Mouse (Mus musculus) kidney, embryonic 14.5 days (tissue): ENCODE measurements around the gene Krtap19-4. TPM values are rescaled to one million over a fixed set of nuclear protein-coding genes. Genes with fewer than 3 reads are reported as not detected.

Experiments used
- ATAC-seq: fragments of 200-750 bp; cut with Nextera tagmentation; 2 replicates; pipeline ENCODE4 v1.8.0; 2017; ENCODE audit warnings: moderate number of reproducible peaks, mild to moderate bottlenecking, moderate TSS enrichment, moderate library complexity; ENCODE audit not compliant: low FRiP score, low TSS enrichment
- H3K27ac ChIP-seq: fragments of 300-500 bp; sonication (generic); 2 replicates; pipeline ENCODE4 v1.5.1; 2014; ENCODE audit warnings: low read depth, mild to moderate bottlenecking, low read length, moderate library complexity, mixed read lengths
- H3K27me3 ChIP-seq: fragments of 300-500 bp; sonication (generic); 2 replicates; pipeline ENCODE4 v1.6.1; 2014; ENCODE audit warnings: mild to moderate bottlenecking, low read length; ENCODE audit not compliant: control insufficient read depth, insufficient read depth
- H3K36me3 ChIP-seq: fragments of 300-500 bp; sonication (generic); 2 replicates; pipeline ENCODE4 v1.6.1; 2014; ENCODE audit warnings: low read length, mixed read lengths; ENCODE audit not compliant: control insufficient read depth, insufficient read depth
- H3K4me1 ChIP-seq: fragments of 300-500 bp; sonication (generic); 2 replicates; pipeline ENCODE4 v1.6.1; 2014; ENCODE audit warnings: low read length, mixed read lengths; ENCODE audit not compliant: control insufficient read depth, insufficient read depth
- H3K4me2 ChIP-seq: fragments of 300-500 bp; sonication (generic); replicated peaks from 2 replicates; pipeline ENCODE4 v1.6.1; 2014; ENCODE audit warnings: low read depth, mild to moderate bottlenecking, low read length
- H3K4me3 ChIP-seq: fragments of 300-500 bp; sonication (generic); 2 replicates; pipeline ENCODE4 v1.5.1; 2014; ENCODE audit warnings: mild to moderate bottlenecking, low read length
- H3K9ac ChIP-seq: fragments of 300-500 bp; sonication (generic); 2 replicates; pipeline ENCODE4 v1.6.1; 2014; ENCODE audit warnings: low read depth, mild to moderate bottlenecking, low read length, moderate library complexity
- H3K9me3 ChIP-seq: fragments of 300-500 bp; sonication (generic); 2 replicates; pipeline ENCODE4 v1.6.1; 2016; ENCODE audit warnings: low read length; ENCODE audit not compliant: control insufficient read depth
- WGBS: fragments of 180-500 bp; shearing (Covaris S2); extraction: QIAGEN DNeasy Blood & Tissue Kit; methylation state at CpG from one replicate; pipeline ENCODE4 v1.1.7; 2014; 5-methylcytosine and 5-hydroxymethylcytosine counted together
- polyA plus RNA-seq: library from polyadenylated mRNA; unstranded; fragments of >200 nt; fragmentation: Nextera tagmentation; extraction: Ambion mirVana; gene quantifications from 2 replicates; pipeline ENCODE4 v1.2.1, GENCODE M21; 2014

Krtap19-4 gene
- not detected in 2 replicates for polyA plus RNA-seq

DNA sequence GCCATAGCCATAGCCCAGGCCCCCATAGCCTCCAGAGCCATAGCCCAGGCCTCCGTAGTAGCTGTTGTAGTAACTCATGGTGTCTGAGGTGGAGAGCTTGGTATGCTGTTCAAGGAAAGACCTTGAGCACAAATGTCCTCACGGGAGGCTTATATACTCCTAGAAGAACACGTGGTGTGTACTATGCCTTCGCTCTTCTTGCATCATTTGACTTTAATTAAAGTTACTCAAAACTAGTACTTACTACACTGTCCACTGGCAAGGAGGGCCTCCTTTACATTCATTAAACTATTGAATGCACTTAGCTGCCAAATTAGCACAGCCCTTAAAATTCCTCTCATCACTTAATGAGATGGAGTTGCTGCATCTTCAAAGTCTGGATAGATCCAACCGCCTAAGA lies at the start of gene Krtap19-4:
Gene Krtap19-4 (minus strand): TSS at position 101 of the 400 bp plus-strand sequence.
- Histone ChIP-seq H3K9ac (no peak within 1 kb of the TSS), H3K27me3 (no peaks in the 10 kb centered on the region), H3K4me2 (no peak within 1 kb of the TSS), H3K4me3 (no peak within 1 kb of the TSS), H3K4me1 (no peaks in the 10 kb centered on the region), H3K9me3 (no peaks in the 10 kb centered on the region), H3K27ac (no peak within 1 kb of the TSS), H3K36me3 (no peaks in the 10 kb centered on the region)
- WGBS, result 89% methylated on average over 5 of the region's 5 CpGs
- ATAC-seq, result no peak

DNA sequence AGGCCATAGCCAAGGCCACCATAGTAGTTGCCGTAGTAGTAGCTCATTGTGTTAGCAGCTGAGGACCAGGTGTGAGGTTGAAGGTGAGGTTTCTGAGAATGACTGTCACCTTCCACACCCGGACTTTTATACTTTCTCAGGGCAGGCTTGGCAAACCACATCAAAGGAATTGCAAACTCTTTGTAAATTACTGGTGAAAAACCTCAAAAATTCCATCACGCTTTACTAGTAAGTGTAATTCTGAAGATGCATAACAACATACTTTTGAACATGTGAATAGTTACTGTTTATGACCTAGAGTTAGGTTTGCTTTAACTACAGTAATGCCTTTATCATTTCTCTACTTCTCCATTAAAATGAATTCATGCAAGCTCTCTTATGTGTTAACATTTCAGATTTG lies 47.3 kb upstream of the Krtap19-4 start, which contains the start of gene Krtap19-9b:
Gene Krtap19-9b (minus strand): TSS at position 101 of the 400 bp plus-strand sequence.
- H3K9me3 ChIP-seq, result no peaks in the 10 kb centered on the region
- H3K36me3 ChIP-seq, result no peaks in the 10 kb centered on the region
- H3K27ac ChIP-seq, result no peak within 1 kb of the TSS
- H3K9ac ChIP-seq, result no peak within 1 kb of the TSS
- no peak for ATAC-seq
- WGBS, result 88% methylated on average over 3 of the region's 3 CpGs
- H3K4me3 ChIP-seq, result no peak within 1 kb of the TSS
- no peak within 1 kb of the TSS for H3K4me2 ChIP-seq
- H3K4me1 ChIP-seq, result no peaks in the 10 kb centered on the region
- no peaks in the 10 kb centered on the region for H3K27me3 ChIP-seq

DNA sequence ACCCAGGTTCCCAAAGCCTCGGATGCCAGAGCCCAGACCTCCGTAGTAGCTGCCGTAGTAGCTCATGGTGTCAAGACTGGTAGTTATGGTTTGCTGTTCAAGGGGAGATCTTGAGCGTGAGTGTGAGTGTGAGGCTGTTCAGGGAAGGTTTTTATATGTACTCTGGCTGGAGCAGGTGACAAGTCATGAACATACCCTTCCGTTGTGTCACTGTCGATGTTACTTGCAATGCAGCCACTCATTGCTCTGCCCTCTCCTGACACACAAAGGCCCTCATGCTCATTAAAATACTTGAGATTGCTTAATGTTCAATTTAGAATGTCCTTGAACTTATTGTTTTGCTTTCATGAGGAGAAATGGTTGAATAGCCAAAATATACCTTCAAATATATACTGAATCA lies 11.5 kb upstream of the Krtap19-4 start, which contains the start of gene Krtap19-5:
Gene Krtap19-5 (minus strand): TSS at position 101 of the 400 bp plus-strand sequence.
- Histone ChIP-seq H3K4me2 (no peak within 1 kb of the TSS), H3K9me3 (no peaks in the 10 kb centered on the region), H3K27ac (no peak within 1 kb of the TSS), H3K4me3 (no peak within 1 kb of the TSS), H3K4me1 (no peaks in the 10 kb centered on the region), H3K9ac (no peak within 1 kb of the TSS), H3K27me3 (no peaks in the 10 kb centered on the region), H3K36me3 (no peaks in the 10 kb centered on the region)
- 93% methylated on average over 6 of the region's 6 CpGs for WGBS
- no peak for ATAC-seq

DNA sequence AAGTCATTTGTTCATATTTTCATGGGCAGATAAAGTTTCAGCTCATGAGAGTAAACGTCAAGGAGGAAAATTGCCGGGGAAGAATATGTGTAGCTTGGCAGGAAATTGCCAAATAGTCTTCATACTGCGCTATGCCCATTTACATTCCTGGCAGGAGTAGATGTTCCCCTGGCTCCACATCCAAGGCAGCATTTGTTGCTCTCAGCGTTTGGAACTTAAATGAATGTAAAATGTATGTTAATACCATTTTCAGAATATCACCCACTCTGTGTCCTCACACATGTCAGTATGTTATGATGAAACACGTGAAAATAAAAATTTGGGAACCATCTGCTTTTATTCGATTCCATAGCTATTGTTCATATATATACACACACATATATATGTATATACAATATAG lies 2.0 kb upstream of the Krtap19-4 start:
- H3K4me2 ChIP-seq, result no peak overlapping the region
- no peak overlapping the region for H3K9ac ChIP-seq
- no peak for ATAC-seq
- H3K27me3 ChIP-seq, result no peaks in the 10 kb centered on the region
- H3K36me3 ChIP-seq, result no peaks in the 10 kb centered on the region
- 91% methylated on average over 6 of the region's 6 CpGs for WGBS
- no peak overlapping the region for H3K4me3 ChIP-seq
- H3K9me3 ChIP-seq, result no peaks in the 10 kb centered on the region
- H3K4me1 ChIP-seq, result no peaks in the 10 kb centered on the region
- H3K27ac ChIP-seq, result no peak overlapping the region

DNA sequence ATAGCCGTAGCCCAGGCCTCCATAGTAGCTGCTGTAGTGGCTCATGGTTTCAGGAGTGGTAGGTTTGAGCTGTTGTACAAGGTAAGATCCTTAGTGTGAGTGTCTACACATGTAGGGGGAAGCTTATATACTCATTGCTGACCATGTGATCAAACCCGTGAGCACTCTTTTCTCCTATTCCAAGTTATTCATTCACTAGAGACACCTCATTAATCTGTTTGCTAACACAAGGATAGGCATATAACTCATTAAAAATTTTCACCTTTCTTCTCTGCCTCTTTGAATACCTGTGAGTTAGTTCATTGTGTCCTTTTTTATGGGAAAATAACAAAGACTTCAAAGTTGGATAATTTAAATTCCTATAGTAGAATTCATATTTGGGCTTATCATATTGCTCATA lies 7.0 kb downstream of the Krtap19-4 start, which contains the start of gene Krtap19-3:
Gene Krtap19-3 (minus strand): TSS at position 101 of the 400 bp plus-strand sequence.
- Histone ChIP-seq H3K4me3 (no peak within 1 kb of the TSS), H3K27me3 (no peaks in the 10 kb centered on the region), H3K9ac (no peak within 1 kb of the TSS), H3K27ac (no peak within 1 kb of the TSS), H3K4me1 (no peaks in the 10 kb centered on the region), H3K36me3 (no peaks in the 10 kb centered on the region), H3K9me3 (no peaks in the 10 kb centered on the region), H3K4me2 (no peak within 1 kb of the TSS)
- no peak for ATAC-seq
- WGBS, result 84% methylated on average over 2 of the region's 2 CpGs

DNA sequence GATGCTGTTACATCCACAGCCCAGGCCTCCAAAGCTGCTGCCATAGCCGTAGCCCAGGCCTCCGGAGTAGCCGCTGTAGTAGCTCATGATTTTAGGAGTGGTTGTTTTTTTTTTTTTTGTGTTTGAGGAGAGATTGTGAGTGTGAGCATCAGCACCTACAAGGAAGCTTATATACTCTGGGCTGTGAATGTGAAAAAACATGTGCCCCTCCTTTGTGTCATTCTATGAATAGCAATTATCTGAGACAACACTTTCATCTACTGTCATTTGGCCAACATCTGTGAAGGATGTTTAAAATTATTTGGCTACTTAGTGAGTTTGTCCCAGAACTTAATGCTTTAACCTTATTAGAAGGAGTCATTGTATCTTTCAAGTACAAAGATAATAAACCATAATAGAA lies 10.7 kb downstream of the Krtap19-4 start, which contains the start of gene Krtap19-2:
Gene Krtap19-2 (minus strand): TSS at position 101 of the 400 bp plus-strand sequence.
- Histone ChIP-seq H3K36me3 (no peaks in the 10 kb centered on the region), H3K4me1 (no peaks in the 10 kb centered on the region), H3K27ac (no peak within 1 kb of the TSS), H3K9me3 (no peaks in the 10 kb centered on the region), H3K9ac (no peak within 1 kb of the TSS), H3K27me3 (no peaks in the 10 kb centered on the region), H3K4me2 (no peak within 1 kb of the TSS), H3K4me3 (no peak within 1 kb of the TSS)
- ATAC-seq, result no peak
- WGBS, result 98% methylated on average over 3 of the region's 3 CpGs

DNA sequence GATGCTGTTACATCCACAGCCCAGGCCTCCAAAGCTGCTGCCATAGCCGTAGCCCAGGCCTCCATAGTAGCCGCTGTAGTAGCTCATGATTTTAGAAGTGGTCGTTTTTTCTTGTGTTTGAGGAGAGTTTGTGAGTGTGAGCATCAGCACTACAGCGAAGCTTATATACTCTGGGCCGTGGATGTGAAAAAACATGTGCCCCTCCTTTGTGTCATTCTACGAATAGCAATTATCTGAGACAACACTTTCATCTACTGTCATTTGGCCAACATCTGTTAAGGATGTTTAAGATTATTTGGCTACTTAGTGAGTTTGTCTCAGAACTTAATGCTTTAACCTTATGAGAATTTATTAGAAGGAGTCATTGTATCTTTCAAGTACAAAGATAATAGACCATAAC lies 15.6 kb downstream of the Krtap19-4 start, which contains the start of gene Krtap19-1:
Gene Krtap19-1 (minus strand): TSS at position 101 of the 400 bp plus-strand sequence.
- WGBS, result 92% methylated on average over 6 of the region's 6 CpGs
- Histone ChIP-seq H3K4me3 (no peak within 1 kb of the TSS), H3K4me2 (no peak within 1 kb of the TSS), H3K27ac (no peak within 1 kb of the TSS), H3K27me3 (no peaks in the 10 kb centered on the region), H3K9ac (no peak within 1 kb of the TSS), H3K36me3 (no peaks in the 10 kb centered on the region), H3K4me1 (no peaks in the 10 kb centered on the region), H3K9me3 (no peaks in the 10 kb centered on the region)
- no peak for ATAC-seq

DNA sequence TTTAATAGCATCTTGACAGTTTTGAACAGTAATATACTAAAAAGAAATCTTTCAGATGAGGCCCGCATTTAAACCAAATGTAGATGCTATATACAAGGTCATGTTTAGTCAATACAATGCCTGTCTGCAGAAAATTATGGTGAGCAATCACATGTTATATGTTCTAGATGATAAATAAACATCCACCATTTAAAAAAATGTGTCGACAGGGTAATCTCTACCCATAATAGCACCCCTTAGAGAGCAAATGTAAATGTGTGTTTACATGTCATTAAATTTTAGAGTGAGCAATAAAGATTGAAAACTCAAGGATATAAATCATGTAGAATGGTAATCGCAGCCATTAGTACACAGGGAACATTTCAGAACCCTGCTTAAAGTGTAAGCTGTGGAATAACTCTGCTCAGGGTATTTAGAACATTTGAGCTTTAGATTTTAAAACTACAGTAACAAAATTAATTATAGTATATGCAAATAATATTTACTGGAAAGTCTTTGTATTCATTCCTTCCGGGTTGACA lies 19.9 kb downstream of the Krtap19-4 start:
- no peak overlapping the region for H3K4me3 ChIP-seq
- H3K4me1 ChIP-seq, result no peaks in the 10 kb centered on the region
- WGBS, result 51% methylated on average over 4 of the region's 4 CpGs
- H3K36me3 ChIP-seq, result no peaks in the 10 kb centered on the region
- no peak for ATAC-seq
- no peak overlapping the region for H3K27ac ChIP-seq
- H3K9me3 ChIP-seq, result no peaks in the 10 kb centered on the region
- no peak overlapping the region for H3K4me2 ChIP-seq
- no peak overlapping the region for H3K9ac ChIP-seq
- H3K27me3 ChIP-seq, result no peaks in the 10 kb centered on the region

DNA sequence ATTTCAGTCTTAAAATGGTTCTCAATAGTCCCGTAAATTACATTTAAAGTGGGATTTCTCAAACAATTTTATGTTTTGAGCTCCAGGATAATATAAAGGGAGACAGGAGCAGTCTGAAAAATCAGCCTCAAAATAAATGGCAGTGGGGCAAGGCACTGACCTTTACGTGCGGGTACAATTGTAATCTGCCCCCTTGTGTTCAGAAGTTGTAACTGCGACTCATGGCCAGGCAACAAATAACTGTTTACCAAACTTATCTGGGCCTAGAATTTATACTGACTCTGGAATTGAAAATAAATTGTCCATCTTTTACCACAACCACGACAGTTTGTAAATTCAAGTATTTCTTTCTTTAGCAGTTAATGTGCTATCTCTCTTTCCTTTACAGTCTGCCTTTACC lies 33.4 kb downstream of the Krtap19-4 start:
- WGBS, result 12% methylated on average over 5 of the region's 5 CpGs
- no peak overlapping the region for H3K4me3 ChIP-seq
- no peak overlapping the region for H3K4me2 ChIP-seq
- H3K9me3 ChIP-seq, result no peaks in the 10 kb centered on the region
- H3K9ac ChIP-seq, result no peak overlapping the region
- H3K27ac ChIP-seq, result no peak overlapping the region
- no peaks in the 10 kb centered on the region for H3K4me1 ChIP-seq
- H3K27me3 ChIP-seq, result no peaks in the 10 kb centered on the region
- ATAC-seq, result no peak
- H3K36me3 ChIP-seq, result no peaks in the 10 kb centered on the region
